Mouse (Mus musculus): Measurements from ENCODE around the gene Abtb1. TPM values are rescaled to one million over a fixed set of nuclear protein-coding genes. Genes with fewer than 3 reads are reported as not detected.
A peak's percentile ranks its signal among the peaks of the same experiment; 100 is the strongest.

Gene Abtb1
- polyA plus RNA-seq, 1 experiment from 2014 or later, result 26.1 TPM

GRCm38 (mm10) chr6:88850034-88850433, 8.2 kb upstream of the Abtb1 start:
- Histone ChIP-seq H3K27me3 (ENCODE audit: control insufficient read depth, insufficient read depth, low read length) (no peaks in the 10 kb centered on the region), H3K4me1 (replicated peaks; ENCODE audit: control insufficient read depth, insufficient read depth) (no peaks in the 10 kb centered on the region), H3K27ac (replicated peaks) (no peak overlapping the region), H3K4me2 (replicated peaks; ENCODE audit: low read depth) (no peak overlapping the region), H3K9me3 (ENCODE audit: control insufficient read depth, low read length) (no peaks in the 10 kb centered on the region), H3K4me3 (ENCODE audit: low read depth, low read length) (no peak overlapping the region), H3K36me3 (ENCODE audit: control insufficient read depth, insufficient read depth, low read length) (no peaks in the 10 kb centered on the region), H3K9ac (ENCODE audit: low read length) (no peak overlapping the region)
- ATAC-seq (ENCODE audit: low FRiP score, low TSS enrichment) (no peak), DNase-seq (ENCODE audit: low spot score) (no peak)
- TF ChIP-seq CTCF (IDR thresholded peaks at IDR 0.05; ENCODE audit: low read depth), result peak; percentile 39
- no peak for TF ChIP-seq EP300 (optimal IDR thresholded peaks at IDR 0.05)
- whole genome bisulfite sequencing, result 81% methylated on average over 7 of the region's 7 CpGs

GRCm38 (mm10) chr6:88849270-88849669, 7.5 kb upstream of the Abtb1 start:
- Histone ChIP-seq H3K4me3 (ENCODE audit: low read depth, low read length) (no peak overlapping the region), H3K36me3 (ENCODE audit: control insufficient read depth, insufficient read depth, low read length) (no peaks in the 10 kb centered on the region), H3K27ac (replicated peaks) (no peak overlapping the region), H3K9me3 (ENCODE audit: control insufficient read depth, low read length) (no peaks in the 10 kb centered on the region), H3K27me3 (ENCODE audit: control insufficient read depth, insufficient read depth, low read length) (no peaks in the 10 kb centered on the region), H3K9ac (ENCODE audit: low read length) (no peak overlapping the region), H3K4me1 (replicated peaks; ENCODE audit: control insufficient read depth, insufficient read depth) (no peaks in the 10 kb centered on the region), H3K4me2 (replicated peaks; ENCODE audit: low read depth) (no peak overlapping the region)
- ATAC-seq (ENCODE audit: low FRiP score, low TSS enrichment) (peak; percentile 11; the same call in 1 of the 2 replicates), DNase-seq (ENCODE audit: low spot score) (no peak)
- 61% methylated on average over 4 of the region's 4 CpGs for WGBS
- TF ChIP-seq CTCF (IDR thresholded peaks at IDR 0.05; ENCODE audit: low read depth), result peak; percentile 68
- TF ChIP-seq EP300 (optimal IDR thresholded peaks at IDR 0.05), result no peak

- no peaks in the 10 kb centered on the region for H3K27me3 ChIP-seq (ENCODE audit: control insufficient read depth, insufficient read depth, low read length)
- DNase-seq (ENCODE audit: low spot score) (no peak), ATAC-seq (ENCODE audit: low FRiP score, low TSS enrichment) (no peak)
- no peak overlapping the region for H3K9ac ChIP-seq (ENCODE audit: low read length)
- no peak overlapping the region for H3K27ac ChIP-seq (replicated peaks)
- H3K4me2 ChIP-seq (replicated peaks; ENCODE audit: low read depth), result no peak overlapping the region
- no peaks in the 10 kb centered on the region for H3K4me1 ChIP-seq (replicated peaks; ENCODE audit: control insufficient read depth, insufficient read depth)
- no peak for TF ChIP-seq EP300 (optimal IDR thresholded peaks at IDR 0.05)
- no peak for TF ChIP-seq CTCF (IDR thresholded peaks at IDR 0.05; ENCODE audit: low read depth)
- no peaks in the 10 kb centered on the region for H3K9me3 ChIP-seq (ENCODE audit: control insufficient read depth, low read length)
- WGBS, result 64% methylated on average over 2 of the region's 2 CpGs
- H3K36me3 ChIP-seq (ENCODE audit: control insufficient read depth, insufficient read depth, low read length), result no peaks in the 10 kb centered on the region
- no peak overlapping the region for H3K4me3 ChIP-seq (ENCODE audit: low read depth, low read length)
These were observed 5.8 kb upstream of the Abtb1 start for GRCm38 (mm10) chr6:88847571-88847970.

GRCm38 (mm10) chr6:88844901-88845565, 3.2 kb upstream of the Abtb1 start:
- Histone ChIP-seq H3K9ac (ENCODE audit: low read length) (no peak overlapping the region), H3K36me3 (ENCODE audit: control insufficient read depth, insufficient read depth, low read length) (no peaks in the 10 kb centered on the region), H3K27ac (replicated peaks) (no peak overlapping the region), H3K4me2 (replicated peaks; ENCODE audit: low read depth) (no peak overlapping the region), H3K9me3 (ENCODE audit: control insufficient read depth, low read length) (no peaks in the 10 kb centered on the region), H3K4me3 (ENCODE audit: low read depth, low read length) (no peak overlapping the region), H3K4me1 (replicated peaks; ENCODE audit: control insufficient read depth, insufficient read depth) (peaks cover 4% of the 10 kb centered on the region; the same call in 1 of the 2 replicates), H3K27me3 (ENCODE audit: control insufficient read depth, insufficient read depth, low read length) (no peaks in the 10 kb centered on the region)
- ATAC-seq (ENCODE audit: low FRiP score, low TSS enrichment) (no peak), DNase-seq (ENCODE audit: low spot score) (no peak)
- no peak for TF ChIP-seq EP300 (optimal IDR thresholded peaks at IDR 0.05)
- TF ChIP-seq CTCF (IDR thresholded peaks at IDR 0.05; ENCODE audit: low read depth), result no peak
- 92% methylated on average over 7 of the region's 7 CpGs for WGBS

- no peak overlapping the region for H3K9ac ChIP-seq (ENCODE audit: low read length)
- TF ChIP-seq CTCF (IDR thresholded peaks at IDR 0.05; ENCODE audit: low read depth) (no peak), EP300 (optimal IDR thresholded peaks at IDR 0.05) (no peak)
- WGBS, result 86% methylated on average over 9 of the region's 9 CpGs
- ATAC-seq (ENCODE audit: low FRiP score, low TSS enrichment) (no peak), DNase-seq (ENCODE audit: low spot score) (no peak)
- no peaks in the 10 kb centered on the region for H3K36me3 ChIP-seq (ENCODE audit: control insufficient read depth, insufficient read depth, low read length)
- no peak overlapping the region for H3K4me2 ChIP-seq (replicated peaks; ENCODE audit: low read depth)
- H3K27me3 ChIP-seq (ENCODE audit: control insufficient read depth, insufficient read depth, low read length), result no peaks in the 10 kb centered on the region
- H3K9me3 ChIP-seq (ENCODE audit: control insufficient read depth, low read length), result no peaks in the 10 kb centered on the region
- peaks cover 4% of the 10 kb centered on the region; the same call in 1 of the 2 replicates for H3K4me1 ChIP-seq (replicated peaks; ENCODE audit: control insufficient read depth, insufficient read depth)
- no peak overlapping the region for H3K4me3 ChIP-seq (ENCODE audit: low read depth, low read length)
- H3K27ac ChIP-seq (replicated peaks), result no peak overlapping the region
These were observed 2.3 kb upstream of the Abtb1 start for GRCm38 (mm10) chr6:88843781-88844725.
